Mouse (Mus musculus) right cerebral cortex, postnatal 10 days (tissue): ENCODE measurements around the gene Blm.

Experiments
- DNase-seq, 2 experiments: peaks; one replicate each; pipeline ENCODE4 v3.0.0; 2021; ENCODE audit warnings: low spot score in 2 of 2

Blm gene

GRCm38 (mm10) chr7:80406186-80406585 is 128.7 kb downstream of the Blm start:
- DNase-seq: no peak

GRCm38 (mm10) chr7:80405188-80405695 is 129.7 kb downstream of the Blm start, which contains the start of gene Furin:
Gene Furin (minus strand): TSS chr7:80405436.
- DNase-seq: no peak
